Mouse (Mus musculus) midbrain, embryonic 13.5 days (tissue): ENCODE data around the gene Fcrl5. TPM values are rescaled to one million over a fixed set of nuclear protein-coding genes. Genes with fewer than 3 reads are reported as not detected.

ENCODE experiments used
- ATAC-seq: fragments of 200-750 bp; cut with Nextera tagmentation; 2 replicates; pipeline ENCODE4 v1.8.0; 2017; ENCODE audit warnings: mild to moderate bottlenecking, moderate TSS enrichment, moderate library complexity
- H3K27ac ChIP-seq: fragments of 300-500 bp; sonication (generic); 2 replicates; pipeline ENCODE4 v1.5.1; 2015; ENCODE audit warnings: inconsistent platforms, mild to moderate bottlenecking, moderate library complexity
- H3K27me3 ChIP-seq: fragments of 300-500 bp; sonication (generic); 2 replicates; pipeline ENCODE4 v1.6.1; 2015; ENCODE audit warnings: mild to moderate bottlenecking, inconsistent platforms
- H3K36me3 ChIP-seq: fragments of 300-500 bp; sonication (generic); 2 replicates; pipeline ENCODE4 v1.6.1; 2015; ENCODE audit warnings: mild to moderate bottlenecking, inconsistent platforms
- H3K4me1 ChIP-seq: fragments of 300-500 bp; sonication (generic); replicated peaks from 2 replicates; pipeline ENCODE4 v1.6.1; 2015; ENCODE audit warnings: inconsistent platforms
- H3K4me2 ChIP-seq: fragments of 300-500 bp; sonication (generic); replicated peaks from 2 replicates; pipeline ENCODE4 v1.6.1; 2015; ENCODE audit warnings: moderate library complexity, mild to moderate bottlenecking, inconsistent platforms
- H3K4me3 ChIP-seq: fragments of 300-500 bp; sonication (generic); replicated peaks from 2 replicates; pipeline ENCODE4 v1.5.1; 2015; ENCODE audit warnings: mild to moderate bottlenecking, inconsistent platforms
- H3K9ac ChIP-seq: fragments of 300-500 bp; sonication (generic); replicated peaks from 2 replicates; pipeline ENCODE4 v1.6.1; 2015; ENCODE audit warnings: mild to moderate bottlenecking, inconsistent platforms
- H3K9me3 ChIP-seq: fragments of 300-500 bp; sonication (generic); 2 replicates; pipeline ENCODE4 v1.6.1; 2016; ENCODE audit warnings: mild to moderate bottlenecking, inconsistent platforms
- WGBS: fragments of 180-500 bp; shearing (Covaris S2); methylation state at CpG from one replicate; pipeline ENCODE4 v1.1.7; 2015; 5-methylcytosine and 5-hydroxymethylcytosine counted together
- polyA plus RNA-seq: library from polyadenylated mRNA; unstranded; fragments of >200 nt; fragmentation: Nextera tagmentation; extraction: Ambion mirVana; gene quantifications from 2 replicates; pipeline ENCODE4 v1.2.1, GENCODE M21; 2015

Gene Fcrl5
- polyA plus RNA-seq, 1 experiment from 2014 or later, result not detected

DNA sequence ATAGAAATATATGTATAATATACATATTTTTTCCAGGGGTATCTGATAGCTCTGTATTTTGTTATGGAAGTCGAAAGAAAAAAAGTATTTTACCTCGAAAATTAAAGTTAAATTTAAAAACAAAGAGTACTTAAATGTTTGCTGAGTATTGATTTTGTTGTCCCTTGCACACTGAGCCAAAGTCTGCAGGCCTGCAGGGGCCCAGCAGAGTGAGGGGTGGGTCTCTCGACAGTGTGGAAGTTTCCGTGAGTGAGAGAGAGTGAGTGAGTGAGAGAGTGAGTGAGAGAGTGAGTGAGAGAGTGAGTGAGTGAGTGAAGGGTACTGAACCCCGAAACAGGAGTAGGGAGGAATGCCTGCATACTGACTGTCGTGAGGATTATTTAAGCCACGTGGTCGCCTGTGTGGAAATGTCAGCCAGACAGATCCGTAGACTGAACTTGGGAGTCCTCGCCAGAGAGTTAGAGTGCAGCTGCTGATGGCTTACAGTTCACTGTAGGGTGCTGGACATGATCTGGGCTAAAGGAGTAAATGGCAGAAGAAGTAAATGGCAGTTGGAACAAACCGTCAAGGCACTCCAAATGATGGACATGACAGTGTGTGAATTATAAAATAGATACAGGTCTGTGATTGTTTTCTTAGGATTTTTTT is 104.6 kb downstream of the Fcrl5 start:
- Histone ChIP-seq H3K4me1 (peaks cover 23% of the 10 kb centered on the region), H3K9me3 (no peaks in the 10 kb centered on the region), H3K4me3 (no peak overlapping the region), H3K27ac (no peak overlapping the region), H3K27me3 (no peaks in the 10 kb centered on the region), H3K36me3 (peaks cover 44% of the 10 kb centered on the region), H3K9ac (no peak overlapping the region), H3K4me2 (no peak overlapping the region)
- no peak for ATAC-seq
- WGBS, result 66% methylated on average over 11 of the region's 11 CpGs

DNA sequence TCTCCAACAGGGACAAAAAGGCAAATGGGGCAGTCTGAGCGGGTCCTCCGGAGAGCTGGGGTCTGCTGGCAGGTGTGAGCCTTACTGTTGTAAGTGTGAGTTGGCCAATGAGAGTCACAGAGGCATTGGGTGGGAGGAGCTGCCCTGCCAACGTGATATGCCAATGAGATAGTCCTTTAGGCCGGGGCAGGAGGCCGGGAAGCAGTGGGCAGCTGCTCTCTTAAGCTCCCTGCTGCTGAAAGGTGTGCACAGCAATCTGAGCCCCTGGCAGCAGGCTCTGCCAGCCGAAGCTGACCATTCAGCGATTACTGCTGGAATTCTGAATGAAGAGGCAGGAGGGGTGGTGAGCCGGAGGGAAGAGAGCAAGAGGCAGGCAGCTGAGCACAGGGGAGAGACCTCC is 105.1 kb downstream of the Fcrl5 start:
- Histone ChIP-seq H3K4me2 (no peak overlapping the region), H3K27ac (no peak overlapping the region; the same call in 1 of the 2 replicates), H3K4me1 (peaks cover 23% of the 10 kb centered on the region), H3K4me3 (no peak overlapping the region), H3K9ac (no peak overlapping the region), H3K9me3 (no peaks in the 10 kb centered on the region), H3K27me3 (no peaks in the 10 kb centered on the region), H3K36me3 (peaks cover 38% of the 10 kb centered on the region)
- 20% methylated on average over 8 of the region's 8 CpGs for WGBS
- 0 out of 2 replicates have a peak, but pooled peaks have one; percentile 41 for ATAC-seq

DNA sequence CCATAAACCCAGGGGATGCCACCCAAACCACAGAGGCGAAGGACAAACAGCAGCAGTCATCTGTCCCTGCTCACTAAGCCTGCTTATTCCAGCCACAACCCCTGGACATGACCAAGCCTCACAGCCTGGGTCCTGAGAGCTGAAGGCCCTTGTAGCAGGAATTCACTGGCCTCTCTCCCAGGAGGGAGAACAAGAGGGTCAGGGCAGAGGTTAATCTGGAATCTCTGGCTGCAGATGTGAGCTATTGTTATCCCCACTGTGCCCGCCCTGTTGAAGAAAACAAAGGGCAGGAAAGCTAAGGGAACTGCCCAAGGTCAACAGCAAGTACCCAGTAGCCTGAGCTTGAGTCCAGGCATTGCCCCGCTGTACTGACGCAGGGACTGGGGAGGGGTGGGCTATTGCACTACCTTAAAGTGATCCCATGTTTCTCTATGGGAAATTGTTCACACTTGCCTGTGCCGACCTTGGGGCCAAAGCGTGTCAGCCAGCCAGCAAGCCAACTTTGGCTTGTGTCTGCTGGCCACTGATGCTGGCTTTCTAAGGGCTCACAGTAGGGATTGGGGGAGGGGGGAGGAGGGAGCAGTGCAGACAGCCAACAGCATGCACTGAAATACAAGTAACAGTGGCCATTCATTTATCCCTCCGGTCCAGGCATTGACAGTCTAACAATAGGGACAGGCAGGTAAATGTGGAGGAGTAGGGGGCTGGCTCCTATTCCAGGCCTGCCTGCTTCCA is 107.1 kb downstream of the Fcrl5 start:
- Histone ChIP-seq H3K4me2 (no peak overlapping the region), H3K4me1 (peaks cover 23% of the 10 kb centered on the region), H3K9me3 (no peaks in the 10 kb centered on the region), H3K9ac (no peak overlapping the region), H3K4me3 (no peak overlapping the region), H3K36me3 (peaks cover 19% of the 10 kb centered on the region), H3K27me3 (no peaks in the 10 kb centered on the region), H3K27ac (no peak overlapping the region)
- 21% methylated on average over 7 of the region's 7 CpGs for WGBS
- ATAC-seq, result no peak; the same call in 1 of the 2 replicates

DNA sequence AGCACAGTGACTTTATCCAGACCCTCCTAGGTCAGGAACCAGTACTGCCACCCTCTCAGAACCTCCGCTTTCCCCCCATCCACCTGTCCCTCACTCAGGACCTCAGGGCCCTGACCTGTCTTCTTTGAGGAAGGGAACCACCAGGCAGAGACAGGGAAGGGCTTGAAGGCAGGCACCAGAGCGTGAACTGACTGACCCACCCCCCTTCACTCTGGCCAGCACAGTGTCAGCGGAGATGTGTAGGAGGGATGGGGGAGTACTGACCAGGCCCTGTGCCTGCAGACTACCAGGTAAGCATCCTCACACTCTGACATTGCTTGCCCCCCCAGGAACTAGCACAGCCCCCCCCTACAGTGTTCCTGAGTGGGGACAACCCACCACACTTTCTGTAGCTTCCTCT is 110.0 kb downstream of the Fcrl5 start:
- WGBS, result 65% methylated on average over 3 of the region's 3 CpGs

DNA sequence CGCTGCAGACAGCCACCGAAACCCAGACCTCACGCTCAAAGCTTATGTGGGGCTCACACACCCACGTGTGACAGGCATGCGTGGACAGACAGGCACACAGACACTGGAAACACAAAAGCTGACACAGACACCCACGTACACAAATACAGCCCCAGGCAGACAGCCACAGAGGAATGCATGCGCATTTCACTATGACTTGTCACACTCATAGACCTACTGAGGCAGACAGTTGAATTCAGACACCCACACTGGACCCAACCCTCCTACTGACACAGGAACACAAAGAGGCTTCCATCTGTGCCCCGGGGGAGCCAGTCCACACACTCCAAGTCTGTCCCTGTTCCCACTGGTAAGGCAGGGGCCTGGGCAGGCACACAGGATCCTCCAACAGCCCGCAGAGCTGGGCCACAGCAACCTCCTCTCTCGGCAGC is 110.7 kb downstream of the Fcrl5 start:
- Histone ChIP-seq H3K9me3 (no peaks in the 10 kb centered on the region), H3K4me1 (peaks cover 22% of the 10 kb centered on the region), H3K4me3 (no peak overlapping the region), H3K9ac (no peak overlapping the region), H3K4me2 (no peak overlapping the region), H3K27ac (no peak overlapping the region), H3K36me3 (peaks cover 3% of the 10 kb centered on the region; the same call in 1 of the 2 replicates), H3K27me3 (peaks cover 16% of the 10 kb centered on the region)
- no peak for ATAC-seq
- WGBS, result 79% methylated on average over 10 of the region's 10 CpGs

More for the DNA sequence above, 110.0 kb downstream of the Fcrl5 start:
- Histone ChIP-seq H3K4me3 (no peak overlapping the region), H3K27me3 (peaks cover 9% of the 10 kb centered on the region), H3K4me2 (no peak overlapping the region), H3K27ac (no peak overlapping the region), H3K36me3 (peaks cover 3% of the 10 kb centered on the region; the same call in 1 of the 2 replicates), H3K4me1 (peaks cover 27% of the 10 kb centered on the region), H3K9ac (no peak overlapping the region), H3K9me3 (no peaks in the 10 kb centered on the region)
- no peak for ATAC-seq

DNA sequence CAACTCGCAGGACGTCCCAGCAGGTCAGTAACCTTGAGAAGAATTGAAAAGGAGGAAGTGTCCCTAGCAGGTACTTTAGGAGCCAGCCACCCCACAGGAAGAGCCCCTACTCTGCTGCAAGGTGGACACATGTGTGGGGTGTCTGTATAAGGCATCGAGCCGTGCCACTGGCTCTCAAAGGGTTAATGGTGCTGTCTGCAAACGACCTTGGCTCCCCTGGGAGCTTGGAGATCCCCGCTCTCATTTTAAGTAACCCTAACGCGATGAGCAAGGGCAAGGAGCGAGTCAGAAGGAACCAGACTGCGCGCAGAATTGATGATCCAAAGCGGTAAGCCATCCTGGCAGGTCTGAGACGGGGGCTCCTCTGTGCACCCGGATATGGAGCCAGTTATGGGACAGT is 114.3 kb downstream of the Fcrl5 start:
- WGBS, result 23% methylated on average over 14 of the region's 14 CpGs

More for the DNA sequence above, 114.3 kb downstream of the Fcrl5 start:
- Histone ChIP-seq H3K4me3 (no peak overlapping the region), H3K9me3 (no peaks in the 10 kb centered on the region), H3K27me3 (peaks cover 20% of the 10 kb centered on the region), H3K4me2 (no peak overlapping the region), H3K27ac (no peak overlapping the region), H3K36me3 (no peaks in the 10 kb centered on the region), H3K9ac (no peak overlapping the region), H3K4me1 (peaks cover 7% of the 10 kb centered on the region)
- no peak for ATAC-seq

Other genes starting within 250 kb of the Fcrl5 start
- gene Fcrls, start 172.0 kb upstream of the Fcrl5 start, polyA plus RNA-seq, result 7.2 and 8.1 TPM in 2 replicates
- not detected in 2 replicates for gene Cd5l, start 77.9 kb upstream of the Fcrl5 start, polyA plus RNA-seq
- 0.09 TPM in 1 of 2 replicates, not detected in the other for gene Fcrl1, start 59.4 kb upstream of the Fcrl5 start, polyA plus RNA-seq
- 11.5 and 12.9 TPM in 2 replicates for gene Etv3, start 89.6 kb downstream of the Fcrl5 start, polyA plus RNA-seq
- gene Arhgef11, start 181.8 kb downstream of the Fcrl5 start, polyA plus RNA-seq, result 24.6 and 27.0 TPM in 2 replicates